Mouse (Mus musculus): ENCODE data around the gene Elavl4. TPM values are rescaled to one million over a fixed set of nuclear protein-coding genes. Genes with fewer than 3 reads are reported as not detected.

Gene Elavl4
- polyA plus RNA-seq, 1 experiment = 51.2 TPM

- Histone ChIP-seq H3K27ac (ENCODE audit: insufficient read depth, low read length) (no peak overlapping the region), H3K4me3 (ENCODE audit: insufficient read depth, low read length) (no peak overlapping the region), H3K4me1 (ENCODE audit: control insufficient read depth, insufficient read depth, low read length) (no peaks in the 10 kb centered on the region)
- TF ChIP-seq CTCF (IDR thresholded peaks at IDR 0.05; ENCODE audit: extremely low read depth, insufficient read depth, low read length) (no peak), POLR2A (IDR thresholded peaks at IDR 0.05; ENCODE audit: extremely low read depth, insufficient read depth, low read length) (no peak)
Measured at GRCm38 (mm10) chr4:110295793-110296192, 55.9 kb downstream of the Elavl4 start.

GRCm38 (mm10) chr4:110293238-110293637 lies 58.5 kb downstream of the Elavl4 start:
- Histone ChIP-seq H3K4me3 (ENCODE audit: insufficient read depth, low read length) (no peak overlapping the region), H3K4me1 (ENCODE audit: control insufficient read depth, insufficient read depth, low read length) (no peaks in the 10 kb centered on the region), H3K27ac (ENCODE audit: insufficient read depth, low read length) (no peak overlapping the region)
- no peak for TF ChIP-seq POLR2A (IDR thresholded peaks at IDR 0.05; ENCODE audit: extremely low read depth, insufficient read depth, low read length)
- no peak for TF ChIP-seq CTCF (IDR thresholded peaks at IDR 0.05; ENCODE audit: extremely low read depth, insufficient read depth, low read length)

- no peaks in the 10 kb centered on the region for H3K4me1 ChIP-seq (ENCODE audit: control insufficient read depth, insufficient read depth, low read length)
- no peak overlapping the region for H3K27ac ChIP-seq (ENCODE audit: insufficient read depth, low read length)
- TF ChIP-seq POLR2A (IDR thresholded peaks at IDR 0.05; ENCODE audit: extremely low read depth, insufficient read depth, low read length) = no peak
- TF ChIP-seq CTCF (IDR thresholded peaks at IDR 0.05; ENCODE audit: extremely low read depth, insufficient read depth, low read length) = no peak
- no peak overlapping the region for H3K4me3 ChIP-seq (ENCODE audit: insufficient read depth, low read length)
Measured at GRCm38 (mm10) chr4:110292471-110292870, 59.2 kb downstream of the Elavl4 start.

GRCm38 (mm10) chr4:110290544-110291095 lies 61.1 kb downstream of the Elavl4 start:
- TF ChIP-seq CTCF (IDR thresholded peaks at IDR 0.05; ENCODE audit: extremely low read depth, insufficient read depth, low read length) (0 out of 2 replicates have a peak, but pooled peaks have one; percentile 7), POLR2A (IDR thresholded peaks at IDR 0.05; ENCODE audit: extremely low read depth, insufficient read depth, low read length) (0 out of 2 replicates have a peak, but pooled peaks have one; percentile 29)
- H3K27ac ChIP-seq (ENCODE audit: insufficient read depth, low read length) = no peak overlapping the region
- H3K4me3 ChIP-seq (ENCODE audit: insufficient read depth, low read length) = peak overlapping the region; percentile 48
- no peaks in the 10 kb centered on the region for H3K4me1 ChIP-seq (ENCODE audit: control insufficient read depth, insufficient read depth, low read length)

- Histone ChIP-seq H3K4me3 (ENCODE audit: insufficient read depth, low read length) (peak overlapping the region; percentile 48), H3K4me1 (ENCODE audit: control insufficient read depth, insufficient read depth, low read length) (no peaks in the 10 kb centered on the region), H3K27ac (ENCODE audit: insufficient read depth, low read length) (no peak overlapping the region)
- TF ChIP-seq POLR2A (IDR thresholded peaks at IDR 0.05; ENCODE audit: extremely low read depth, insufficient read depth, low read length) = no peak
- TF ChIP-seq CTCF (IDR thresholded peaks at IDR 0.05; ENCODE audit: extremely low read depth, insufficient read depth, low read length) = no peak
Measured at GRCm38 (mm10) chr4:110290056-110290455, 61.7 kb downstream of the Elavl4 start.

GRCm38 (mm10) chr4:110287412-110288067 lies 64.2 kb downstream of the Elavl4 start:
- Histone ChIP-seq H3K4me3 (ENCODE audit: insufficient read depth, low read length) (peak overlapping the region; percentile 58), H3K27ac (ENCODE audit: insufficient read depth, low read length) (no peak overlapping the region; the same call in 1 of the 2 replicates), H3K4me1 (ENCODE audit: control insufficient read depth, insufficient read depth, low read length) (no peaks in the 10 kb centered on the region)
- TF ChIP-seq POLR2A (IDR thresholded peaks at IDR 0.05; ENCODE audit: extremely low read depth, insufficient read depth, low read length) = peak; percentile 88
- TF ChIP-seq CTCF (IDR thresholded peaks at IDR 0.05; ENCODE audit: extremely low read depth, insufficient read depth, low read length) = no peak

- TF ChIP-seq CTCF (IDR thresholded peaks at IDR 0.05; ENCODE audit: extremely low read depth, insufficient read depth, low read length) = no peak
- no peak for TF ChIP-seq POLR2A (IDR thresholded peaks at IDR 0.05; ENCODE audit: extremely low read depth, insufficient read depth, low read length)
- H3K27ac ChIP-seq (ENCODE audit: insufficient read depth, low read length) = peak overlapping the region; percentile 65
- H3K4me1 ChIP-seq (ENCODE audit: control insufficient read depth, insufficient read depth, low read length) = no peaks in the 10 kb centered on the region
- H3K4me3 ChIP-seq (ENCODE audit: insufficient read depth, low read length) = peak overlapping the region; percentile 58
Measured at GRCm38 (mm10) chr4:110286841-110287240, 64.9 kb downstream of the Elavl4 start.

- no peaks in the 10 kb centered on the region for H3K4me1 ChIP-seq (ENCODE audit: control insufficient read depth, insufficient read depth, low read length)
- TF ChIP-seq CTCF (IDR thresholded peaks at IDR 0.05; ENCODE audit: extremely low read depth, insufficient read depth, low read length) (no peak), POLR2A (IDR thresholded peaks at IDR 0.05; ENCODE audit: extremely low read depth, insufficient read depth, low read length) (peak; percentile 45)
- peak overlapping the region; percentile 58 for H3K4me3 ChIP-seq (ENCODE audit: insufficient read depth, low read length)
- H3K27ac ChIP-seq (ENCODE audit: insufficient read depth, low read length) = peak overlapping the region; percentile 65
Measured at GRCm38 (mm10) chr4:110286371-110286781, 65.3 kb downstream of the Elavl4 start.

GRCm38 (mm10) chr4:110285346-110286330 lies 66.1 kb downstream of the Elavl4 start:
- Histone ChIP-seq H3K4me3 (ENCODE audit: insufficient read depth, low read length) (peak overlapping the region; percentile 58), H3K4me1 (ENCODE audit: control insufficient read depth, insufficient read depth, low read length) (no peaks in the 10 kb centered on the region), H3K27ac (ENCODE audit: insufficient read depth, low read length) (peak overlapping the region; percentile 65)
- TF ChIP-seq CTCF (IDR thresholded peaks at IDR 0.05; ENCODE audit: extremely low read depth, insufficient read depth, low read length) (no peak), POLR2A (IDR thresholded peaks at IDR 0.05; ENCODE audit: extremely low read depth, insufficient read depth, low read length) (peak; percentile 50)
